Mouse (Mus musculus) brain, embryonic 14.5 days (tissue): ENCODE measurements at regions not wholly inside any gene's neighbourhood (a gene's known extent, or its start where the extent isn't known, plus 50 kb on each side); places are given as distances from the start of the nearest gene placed in this dataset.

Source experiments
- CTCF ChIP-seq: fragments of 200-500 bp; IDR thresholded peaks from 2 replicates; pipeline ENCODE4 v1.5.1; 2012; ENCODE audit warnings: inconsistent platforms, mild to moderate bottlenecking, moderate library complexity, borderline replicate concordance; ENCODE audit not compliant: insufficient read depth, insufficient read length; ENCODE audit errors: extremely low read depth
- POLR2A ChIP-seq: fragments of 200-500 bp; IDR thresholded peaks from 2 replicates; pipeline ENCODE4 v1.6.1; 2012; ENCODE audit warnings: mild to moderate bottlenecking, inconsistent platforms, borderline replicate concordance; ENCODE audit not compliant: poor library complexity, insufficient read depth, insufficient read length, severe bottlenecking; ENCODE audit errors: extremely low read depth

DNA sequence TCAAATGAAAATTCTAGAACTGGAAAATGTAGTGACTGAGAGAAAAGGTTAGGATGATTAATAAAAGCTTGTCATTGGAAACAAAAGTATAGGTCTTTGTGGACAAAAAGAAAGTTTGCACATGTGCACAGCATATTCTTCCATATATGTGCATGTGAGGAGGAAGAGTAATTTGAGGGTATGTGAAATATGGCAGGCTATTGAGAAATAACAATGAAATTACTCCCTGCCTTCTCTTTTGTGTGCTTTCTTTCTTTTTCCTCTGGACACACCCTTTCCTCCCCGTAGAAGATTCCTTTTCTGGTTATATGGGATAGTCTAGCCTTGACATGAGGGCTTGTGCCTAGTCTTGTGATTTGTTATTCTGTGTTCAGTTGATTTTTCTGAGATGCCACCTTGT, 301.9 kb downstream of the Ptprc start:
- no peak for TF ChIP-seq POLR2A
- no peak for TF ChIP-seq CTCF
